Mouse (Mus musculus) spleen, adult 2 months (tissue): Measurements from ENCODE around the gene Npdc1. TPM values are rescaled to one million over a fixed set of nuclear protein-coding genes. Genes with fewer than 3 reads are reported as not detected.

Experiments
- DNase-seq, 2 experiments: peaks; one replicate each; pipeline versions ENCODE4 v3.0.0 to v3.0.0-alpha.2; 2012 to 2021; ENCODE audit warnings: low spot score in 2 of 2, low read depth in 1 of 2
- H3K27ac ChIP-seq: fragments of 200-500 bp; 2 replicates; pipeline ENCODE4 v1.5.1; 2012; ENCODE audit warnings: low read length, inconsistent platforms; ENCODE audit not compliant: insufficient read depth
- H3K27me3 ChIP-seq: fragments of 200-500 bp; 2 replicates; pipeline ENCODE4 v1.6.1; 2012; ENCODE audit warnings: mild to moderate bottlenecking, moderate library complexity, low read length, inconsistent platforms; ENCODE audit not compliant: control insufficient read depth, insufficient read depth
- H3K36me3 ChIP-seq: fragments of 200-500 bp; 2 replicates; pipeline ENCODE4 v1.6.1; 2012; ENCODE audit warnings: mild to moderate bottlenecking, low read length, inconsistent platforms; ENCODE audit not compliant: control insufficient read depth, insufficient read depth
- H3K4me1 ChIP-seq: fragments of 200-500 bp; 2 replicates; pipeline ENCODE4 v1.6.1; 2011; ENCODE audit warnings: inconsistent platforms; ENCODE audit not compliant: control insufficient read depth, insufficient read depth, insufficient read length
- H3K4me3 ChIP-seq: fragments of 200-500 bp; 2 replicates; pipeline ENCODE4 v1.5.1; 2011; ENCODE audit warnings: mild to moderate bottlenecking, inconsistent platforms; ENCODE audit not compliant: insufficient read depth, insufficient read length; ENCODE audit errors: extremely low read depth
- CTCF ChIP-seq: fragments of 200-500 bp; IDR thresholded peaks from 2 replicates; pipeline ENCODE4 v1.5.1; 2011; ENCODE audit warnings: mild to moderate bottlenecking, inconsistent platforms; ENCODE audit not compliant: insufficient read depth, insufficient read length, insufficient replicate concordance; ENCODE audit errors: extremely low read depth
- POLR2A ChIP-seq: fragments of 200-500 bp; IDR thresholded peaks from 2 replicates; pipeline ENCODE4 v1.6.1; 2011; ENCODE audit warnings: low read depth, low read length, inconsistent platforms
- WGBS: fragments of 180-500 bp; shearing (Covaris S2); methylation state at CpG from one replicate; pipeline ENCODE4 v1.1.7; 2018; 5-methylcytosine and 5-hydroxymethylcytosine counted together
- polyA plus RNA-seq: library from polyadenylated mRNA; depleted of rRNA; stranded (reverse); fragments of >200 nt; gene quantifications from 2 replicates; pipeline ENCODE4 v1.2.3, GENCODE M21; 2012

Npdc1 gene
- polyA plus RNA-seq, 1 experiment, result 31.0 TPM

DNA sequence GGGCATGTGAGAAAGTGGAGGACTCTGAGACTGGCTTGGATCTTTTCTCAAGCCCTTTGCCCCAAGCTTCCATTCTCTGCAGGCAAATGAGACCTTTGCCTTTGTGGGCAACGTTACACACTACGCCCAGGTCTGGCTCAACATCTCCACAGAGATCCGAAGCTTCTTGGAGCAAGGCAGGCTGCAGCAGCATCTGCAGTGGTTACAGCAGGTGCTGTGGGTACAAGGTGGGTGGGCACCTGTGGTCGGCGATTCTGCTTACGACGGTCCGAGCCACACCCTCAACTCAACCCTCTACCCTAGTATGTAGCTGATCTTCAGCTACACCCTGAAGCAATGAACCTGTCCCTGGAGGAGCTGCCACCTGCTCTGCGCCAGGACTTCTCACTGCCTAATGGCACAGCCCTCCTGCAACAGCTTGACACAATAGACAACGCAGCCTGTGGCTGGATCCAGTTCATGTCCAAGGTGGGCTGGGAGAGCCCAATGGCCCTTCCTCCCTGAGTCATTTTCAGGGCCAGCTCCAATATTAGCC lies 37.2 kb downstream of the Npdc1 start:
- no peak overlapping the region for H3K4me3 ChIP-seq
- H3K4me1 ChIP-seq, result no peaks in the 10 kb centered on the region
- TF ChIP-seq CTCF, result no peak
- TF ChIP-seq POLR2A, result no peak
- H3K27ac ChIP-seq, result no peak overlapping the region
- no peaks in the 10 kb centered on the region for H3K27me3 ChIP-seq
- WGBS, result 85% methylated on average over 10 of the region's 10 CpGs
- DNase-seq, result no peak
- peaks cover 15% of the 10 kb centered on the region for H3K36me3 ChIP-seq

DNA sequence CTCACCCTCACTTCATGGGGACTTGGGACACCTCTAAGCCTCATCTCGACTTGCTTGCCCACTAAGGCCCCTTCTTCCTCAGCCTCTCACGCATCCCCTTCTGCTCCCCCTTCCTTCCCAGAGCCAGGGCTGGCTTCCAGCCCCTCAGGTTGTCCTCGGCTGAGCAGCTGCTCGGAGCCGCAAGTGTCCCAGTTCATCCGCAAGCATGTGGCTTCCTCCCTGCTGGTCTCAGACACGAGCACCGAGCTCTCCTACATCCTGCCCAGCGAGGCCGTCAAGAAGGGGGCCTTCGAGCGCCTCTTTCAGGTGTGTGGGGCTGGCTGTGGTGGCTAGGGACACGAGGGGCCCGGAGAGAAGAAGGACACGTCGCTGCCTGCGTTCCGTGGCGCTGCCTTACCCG lies 41.9 kb downstream of the Npdc1 start:
- TF ChIP-seq POLR2A, result no peak
- no peak for TF ChIP-seq CTCF
- no peaks in the 10 kb centered on the region for H3K27me3 ChIP-seq
- WGBS, result 90% methylated on average over 20 of the region's 20 CpGs
- peaks cover 28% of the 10 kb centered on the region for H3K36me3 ChIP-seq
- DNase-seq, result no peak
- no peaks in the 10 kb centered on the region for H3K4me1 ChIP-seq
- H3K27ac ChIP-seq, result no peak overlapping the region
- H3K4me3 ChIP-seq, result no peak overlapping the region

DNA sequence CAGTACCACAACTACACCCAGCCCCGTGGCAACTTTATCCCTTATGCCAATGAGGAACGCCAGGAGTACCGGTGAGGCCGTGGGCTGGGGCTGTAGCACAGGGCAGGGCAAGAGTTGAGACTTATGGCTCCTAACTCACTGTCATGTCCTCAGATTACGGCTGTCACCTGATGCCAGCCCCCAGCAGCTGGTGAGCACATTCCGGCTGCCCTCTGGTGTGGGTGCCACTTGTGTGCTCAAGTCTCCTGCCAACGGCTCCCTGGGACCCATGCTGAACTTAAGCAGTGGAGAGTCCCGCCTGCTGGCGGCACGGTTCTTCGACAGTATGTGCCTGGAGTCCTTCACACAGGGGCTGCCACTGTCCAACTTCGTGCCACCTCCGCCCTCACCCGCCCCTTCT lies 43.5 kb downstream of the Npdc1 start:
- DNase-seq, result no peak
- H3K4me1 ChIP-seq, result no peaks in the 10 kb centered on the region
- peaks cover 34% of the 10 kb centered on the region for H3K36me3 ChIP-seq
- WGBS, result 92% methylated on average over 14 of the region's 14 CpGs
- no peak overlapping the region for H3K4me3 ChIP-seq
- no peaks in the 10 kb centered on the region for H3K27me3 ChIP-seq
- TF ChIP-seq CTCF, result no peak
- TF ChIP-seq POLR2A, result no peak
- no peak overlapping the region for H3K27ac ChIP-seq

DNA sequence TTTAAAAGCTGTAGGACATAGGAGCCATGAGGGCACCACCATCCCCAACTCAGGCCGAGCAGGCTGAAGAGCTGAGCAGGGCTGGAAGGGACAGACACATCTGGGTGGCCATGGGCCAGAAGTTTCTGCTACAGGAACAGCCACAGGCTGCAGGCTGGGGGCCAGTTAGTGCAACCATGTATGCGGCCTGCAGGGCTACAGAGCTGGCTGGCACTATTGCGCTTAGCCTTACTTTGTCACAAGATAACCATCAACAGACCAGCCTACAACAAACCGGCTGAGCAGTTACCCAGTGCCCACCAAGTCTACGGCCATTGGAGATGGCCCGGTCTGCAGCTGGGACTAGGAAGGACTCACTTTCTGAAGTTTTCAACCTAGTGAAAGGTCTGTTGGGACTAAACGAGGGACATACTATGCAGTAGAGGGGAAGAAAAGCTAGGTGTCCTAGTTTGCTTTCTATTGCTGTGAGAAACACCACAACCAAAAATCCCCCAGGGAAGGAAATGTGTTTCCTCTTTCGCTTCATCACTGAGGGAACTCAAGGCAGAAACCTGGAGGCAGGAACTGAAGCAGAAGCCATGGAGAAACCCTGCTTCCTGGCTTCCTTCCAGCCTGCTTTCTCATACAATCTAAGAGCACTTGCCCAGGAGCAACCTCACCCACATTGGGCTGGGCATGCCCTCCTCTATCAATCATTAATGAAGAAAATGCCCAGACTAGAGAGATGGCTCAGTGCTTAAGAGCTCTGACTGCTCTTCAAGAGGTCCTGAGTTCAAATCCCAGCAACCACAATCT lies 51.9 kb downstream of the Npdc1 start:
- no peaks in the 10 kb centered on the region for H3K4me1 ChIP-seq
- WGBS, result 57% methylated on average over 8 of the region's 8 CpGs
- H3K27me3 ChIP-seq, result no peaks in the 10 kb centered on the region
- H3K27ac ChIP-seq, result no peak overlapping the region
- H3K4me3 ChIP-seq, result no peak overlapping the region
- TF ChIP-seq POLR2A (no peak), CTCF (no peak)
- no peak for DNase-seq
- H3K36me3 ChIP-seq, result peaks cover 11% of the 10 kb centered on the region

DNA sequence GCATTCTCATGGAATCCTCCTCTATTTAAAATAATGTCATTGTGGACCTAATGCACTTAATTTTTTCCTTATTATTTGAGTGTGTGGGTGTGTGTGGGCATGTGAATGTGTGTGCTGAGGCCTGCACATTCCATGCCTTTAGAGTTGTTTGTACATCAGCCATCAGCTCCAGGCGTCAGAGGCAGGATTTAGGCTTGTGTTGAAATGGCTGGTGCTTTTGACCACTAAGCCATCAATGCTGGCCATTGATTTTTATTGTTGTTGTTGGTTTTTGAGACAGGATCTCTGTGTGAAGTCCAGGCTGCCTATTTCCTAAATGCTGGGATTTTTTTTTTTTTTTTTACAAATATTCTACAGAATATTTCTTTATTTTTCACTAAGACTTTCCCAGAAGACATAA lies 53.8 kb downstream of the Npdc1 start:
- no peak for DNase-seq
- WGBS, result 85% methylated on average over 1 of the region's 1 CpGs
- TF ChIP-seq POLR2A (no peak), CTCF (no peak)
- Histone ChIP-seq H3K27ac (no peak overlapping the region), H3K4me3 (no peak overlapping the region), H3K36me3 (peaks cover under 1% of the 10 kb centered on the region; the same call in 1 of the 2 replicates), H3K4me1 (no peaks in the 10 kb centered on the region), H3K27me3 (no peaks in the 10 kb centered on the region)

DNA sequence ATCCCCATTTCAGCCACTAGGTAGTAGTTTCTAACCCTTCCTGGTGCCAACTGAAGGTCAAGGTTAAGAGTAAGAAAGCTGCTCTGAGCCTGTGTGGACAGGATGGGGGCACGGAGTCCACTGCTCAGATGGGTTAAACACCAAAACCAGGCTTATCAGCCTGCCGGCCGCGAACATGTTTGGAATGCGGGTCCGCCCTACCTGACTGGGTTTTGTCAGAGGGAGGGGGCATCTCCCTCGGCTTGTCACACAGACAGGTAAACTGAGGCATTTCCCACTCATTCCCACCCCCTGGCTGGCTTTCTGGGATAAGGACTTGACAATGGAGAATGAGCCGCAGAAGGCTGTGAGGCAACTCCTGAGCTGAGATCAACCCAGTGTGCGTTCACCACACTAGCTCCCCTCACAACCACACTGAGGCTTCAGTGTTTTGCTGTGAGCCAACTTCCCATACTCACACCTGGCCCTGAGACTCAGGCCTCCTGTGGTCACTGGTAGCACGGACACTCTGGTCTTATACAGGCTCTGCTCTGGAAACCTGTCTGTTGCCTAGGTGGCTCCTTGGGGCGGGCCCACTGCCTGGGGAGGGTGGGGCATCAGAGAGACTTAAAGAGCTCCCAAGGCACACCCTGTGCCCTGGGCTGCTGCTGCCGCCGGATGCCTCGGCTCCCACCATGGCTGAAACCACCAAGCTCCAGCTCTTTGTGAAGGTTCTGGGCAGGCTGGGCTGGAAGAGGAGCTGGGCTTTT lies 57.2 kb downstream of the Npdc1 start, which contains the start of gene Clic3:
TSS of gene Clic3 (plus strand) at position 634 of the 749 bp plus-strand sequence.
- H3K36me3 ChIP-seq, result peaks cover 6% of the 10 kb centered on the region
- peaks cover 7% of the 10 kb centered on the region; the same call in 1 of the 2 replicates for H3K4me1 ChIP-seq
- no peaks in the 10 kb centered on the region for H3K27me3 ChIP-seq
- DNase-seq, result no peak
- 83% methylated on average over 14 of the region's 14 CpGs for WGBS
- H3K4me3 ChIP-seq, result no peak within 1 kb of the TSS
- H3K27ac ChIP-seq, result no peak within 1 kb of the TSS
- TF ChIP-seq POLR2A (no peak), CTCF (no peak)
